Mouse (Mus musculus): ENCODE data around the gene Arhgap25. TPM values are rescaled to one million over a fixed set of nuclear protein-coding genes. Genes with fewer than 3 reads are reported as not detected.

The Arhgap25 gene
- polyA plus RNA-seq, 1 experiment from 2014 or later, result 5.7 TPM

GRCm38 (mm10) chr6:87435791-87436190, 97.3 kb downstream of the Arhgap25 start:
- 97% methylated on average over 2 of the region's 3 CpGs for WGBS
- Histone ChIP-seq H3K9me3 (no peaks in the 10 kb centered on the region), H3K9ac (no peak overlapping the region), H3K36me3 (no peaks in the 10 kb centered on the region), H3K27me3 (no peaks in the 10 kb centered on the region), H3K27ac (no peak overlapping the region), H3K4me2 (no peak overlapping the region), H3K4me3 (no peak overlapping the region), H3K4me1 (no peaks in the 10 kb centered on the region)
- no peak for ATAC-seq (ENCODE audit: insufficient number of reproducible peaks, insufficient read depth, low FRiP score, low TSS enrichment, low read depth)

- Histone ChIP-seq H3K4me1 (no peaks in the 10 kb centered on the region), H3K27ac (no peak within 1 kb of the TSS), H3K27me3 (no peaks in the 10 kb centered on the region), H3K9ac (no peak within 1 kb of the TSS), H3K9me3 (no peaks in the 10 kb centered on the region), H3K36me3 (no peaks in the 10 kb centered on the region), H3K4me2 (no peak within 1 kb of the TSS), H3K4me3 (no peak within 1 kb of the TSS)
- WGBS, result 57% methylated on average over 7 of the region's 7 CpGs
- ATAC-seq (ENCODE audit: insufficient number of reproducible peaks, insufficient read depth, low FRiP score, low TSS enrichment, low read depth), result no peak
Observed at GRCm38 (mm10) chr6:87428487-87429044, 104.5 kb downstream of the Arhgap25 start, which contains the start of gene Bmp10. Gene Bmp10, plus strand, starts transcription at chr6:87428994.

- no peak overlapping the region for H3K4me2 ChIP-seq
- WGBS, result 60% methylated on average over 8 of the region's 8 CpGs
- no peak overlapping the region for H3K27ac ChIP-seq
- H3K27me3 ChIP-seq, result no peaks in the 10 kb centered on the region
- H3K4me1 ChIP-seq, result no peaks in the 10 kb centered on the region
- no peak for ATAC-seq (ENCODE audit: insufficient number of reproducible peaks, insufficient read depth, low FRiP score, low TSS enrichment, low read depth)
- no peaks in the 10 kb centered on the region for H3K36me3 ChIP-seq
- H3K9me3 ChIP-seq, result no peaks in the 10 kb centered on the region
- H3K4me3 ChIP-seq, result no peak overlapping the region
- no peak overlapping the region for H3K9ac ChIP-seq
Observed at GRCm38 (mm10) chr6:87427616-87428015, 105.4 kb downstream of the Arhgap25 start.

- no peaks in the 10 kb centered on the region for H3K36me3 ChIP-seq
- no peak for ATAC-seq (ENCODE audit: insufficient number of reproducible peaks, insufficient read depth, low FRiP score, low TSS enrichment, low read depth)
- WGBS, result 80% methylated on average over 5 of the region's 5 CpGs
Observed at GRCm38 (mm10) chr6:87426954-87427353, 106.1 kb downstream of the Arhgap25 start.

GRCm38 (mm10) chr6:87424037-87424816, 108.8 kb downstream of the Arhgap25 start:
- no peak overlapping the region for H3K4me2 ChIP-seq
- no peak overlapping the region for H3K9ac ChIP-seq
- WGBS, result 75% methylated on average over 19 of the region's 19 CpGs
- no peaks in the 10 kb centered on the region for H3K9me3 ChIP-seq
- no peak for ATAC-seq (ENCODE audit: insufficient number of reproducible peaks, insufficient read depth, low FRiP score, low TSS enrichment, low read depth)
- H3K4me3 ChIP-seq, result no peak overlapping the region
- no peak overlapping the region for H3K27ac ChIP-seq
- no peaks in the 10 kb centered on the region for H3K36me3 ChIP-seq
- no peaks in the 10 kb centered on the region for H3K27me3 ChIP-seq
- no peaks in the 10 kb centered on the region for H3K4me1 ChIP-seq

More at GRCm38 (mm10) chr6:87426954-87427353, 106.1 kb downstream of the Arhgap25 start:
- no peaks in the 10 kb centered on the region for H3K9me3 ChIP-seq
- no peaks in the 10 kb centered on the region for H3K27me3 ChIP-seq
- no peaks in the 10 kb centered on the region for H3K4me1 ChIP-seq
- no peak overlapping the region for H3K4me3 ChIP-seq
- H3K9ac ChIP-seq, result no peak overlapping the region
- H3K4me2 ChIP-seq, result no peak overlapping the region
- no peak overlapping the region for H3K27ac ChIP-seq

- Histone ChIP-seq H3K9ac (no peak overlapping the region), H3K36me3 (no peaks in the 10 kb centered on the region), H3K4me2 (no peak overlapping the region), H3K4me1 (no peaks in the 10 kb centered on the region), H3K27ac (no peak overlapping the region), H3K27me3 (no peaks in the 10 kb centered on the region), H3K4me3 (no peak overlapping the region), H3K9me3 (no peaks in the 10 kb centered on the region)
- 79% methylated on average over 7 of the region's 7 CpGs for WGBS
- ATAC-seq (ENCODE audit: insufficient number of reproducible peaks, insufficient read depth, low FRiP score, low TSS enrichment, low read depth), result no peak
Observed at GRCm38 (mm10) chr6:87422304-87422703, 110.8 kb downstream of the Arhgap25 start.

GRCm38 (mm10) chr6:87412011-87412410, 121.0 kb downstream of the Arhgap25 start:
- no peak overlapping the region for H3K27ac ChIP-seq
- H3K27me3 ChIP-seq, result no peaks in the 10 kb centered on the region
- no peaks in the 10 kb centered on the region for H3K9me3 ChIP-seq
- no peak overlapping the region for H3K4me2 ChIP-seq
- no peak for ATAC-seq (ENCODE audit: insufficient number of reproducible peaks, insufficient read depth, low FRiP score, low TSS enrichment, low read depth)
- no peaks in the 10 kb centered on the region for H3K36me3 ChIP-seq
- 39% methylated on average over 3 of the region's 3 CpGs for WGBS
- H3K4me3 ChIP-seq, result no peak overlapping the region
- no peaks in the 10 kb centered on the region for H3K4me1 ChIP-seq
- H3K9ac ChIP-seq, result no peak overlapping the region

Other genes starting within 250 kb of the Arhgap25 start
- 20.1 and 20.5 TPM in 2 replicates for gene Antxr1, start 197.4 kb downstream of the Arhgap25 start, polyA plus RNA-seq (2015; fragmentation: Nextera tagmentation; extraction: Ambion mirVana)
- gene Gkn1, start 182.3 kb downstream of the Arhgap25 start, polyA plus RNA-seq (2015; fragmentation: Nextera tagmentation; extraction: Ambion mirVana), result not detected in 2 replicates
- gene Gkn2, start 159.9 kb downstream of the Arhgap25 start, polyA plus RNA-seq (2015; fragmentation: Nextera tagmentation; extraction: Ambion mirVana), result not detected in 2 replicates
- gene Gkn3, start 144.3 kb downstream of the Arhgap25 start, polyA plus RNA-seq (2015; fragmentation: Nextera tagmentation; extraction: Ambion mirVana), result 0.42 TPM in 1 of 2 replicates, not detected in the other
- gene Bmp10, start 104.3 kb downstream of the Arhgap25 start, polyA plus RNA-seq (2015; fragmentation: Nextera tagmentation; extraction: Ambion mirVana), result not detected in 2 replicates
- gene Prokr1, start 57.5 kb upstream of the Arhgap25 start, polyA plus RNA-seq (2015; fragmentation: Nextera tagmentation; extraction: Ambion mirVana), result 3.6 and 3.9 TPM in 2 replicates
- gene Aplf, start 138.9 kb upstream of the Arhgap25 start, polyA plus RNA-seq (2015; fragmentation: Nextera tagmentation; extraction: Ambion mirVana), result 14.9 and 15.2 TPM in 2 replicates
- 1.5 and 2.2 TPM in 2 replicates for gene Efcc1, start 197.6 kb upstream of the Arhgap25 start, polyA plus RNA-seq (2015; fragmentation: Nextera tagmentation; extraction: Ambion mirVana)
- gene Gp9, start 244.8 kb upstream of the Arhgap25 start, polyA plus RNA-seq (2015; fragmentation: Nextera tagmentation; extraction: Ambion mirVana), result 1.8 and 2.5 TPM in 2 replicates

Measured in embryonic facial prominence, embryonic 13.5 days (tissue).